Mouse (Mus musculus): Measurements from ENCODE around the gene Ift52. TPM values are rescaled to one million over a fixed set of nuclear protein-coding genes. Genes with fewer than 3 reads are reported as not detected.

The Ift52 gene
- total RNA-seq (2014; fragmentation: Nextera tagmentation) = 30.3 and 37.7 TPM in 2 replicates
- 19.4 and 32.9 TPM in 2 replicates for total RNA-seq (2017)

DNA sequence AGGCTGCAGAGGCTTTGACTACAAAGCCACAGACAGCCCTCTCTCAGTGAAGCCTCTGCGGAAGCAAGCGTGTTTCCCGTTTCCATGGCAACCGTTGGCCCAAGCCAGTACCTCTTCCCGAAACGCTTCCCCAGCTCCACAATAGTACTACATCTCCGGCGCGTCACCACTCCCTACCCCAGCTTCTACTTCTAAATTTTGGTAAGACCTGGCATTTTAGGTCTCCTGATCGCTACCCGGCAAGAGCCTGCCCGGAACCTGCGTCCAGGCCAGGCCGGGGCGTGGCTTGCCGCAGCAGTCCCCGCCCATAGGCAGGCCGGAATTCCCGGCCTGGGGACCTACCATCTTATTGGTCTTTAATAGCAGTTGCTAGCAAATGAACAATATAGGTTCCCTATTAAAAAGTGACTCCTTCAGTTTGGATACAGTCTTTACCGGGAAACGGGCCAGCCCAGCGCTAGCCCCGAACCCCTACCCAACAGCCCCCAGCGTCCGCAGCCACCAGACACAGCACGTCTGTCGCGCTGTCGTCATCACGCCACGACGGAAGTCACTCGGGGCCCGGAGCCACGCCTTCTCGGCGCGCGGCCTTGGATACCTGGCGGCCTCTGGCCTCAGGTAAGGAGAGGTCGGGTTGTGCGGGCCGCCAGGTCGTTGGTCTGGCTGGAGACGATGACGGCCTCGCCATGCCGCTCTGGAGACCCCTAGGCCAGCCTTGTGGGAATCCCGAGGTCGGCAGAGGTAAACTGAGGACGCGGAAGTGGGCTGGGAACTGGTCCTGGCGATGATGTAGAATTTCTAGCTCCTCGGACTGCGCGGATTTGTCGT is at the start of gene Ift52:
Gene Ift52, plus strand, starts transcription at position 439 of the 828 bp plus-strand sequence.
- ATAC-seq (replicated peaks; ENCODE audit: low FRiP score, low TSS enrichment, poor library complexity, severe bottlenecking) = peak; percentile 98

DNA sequence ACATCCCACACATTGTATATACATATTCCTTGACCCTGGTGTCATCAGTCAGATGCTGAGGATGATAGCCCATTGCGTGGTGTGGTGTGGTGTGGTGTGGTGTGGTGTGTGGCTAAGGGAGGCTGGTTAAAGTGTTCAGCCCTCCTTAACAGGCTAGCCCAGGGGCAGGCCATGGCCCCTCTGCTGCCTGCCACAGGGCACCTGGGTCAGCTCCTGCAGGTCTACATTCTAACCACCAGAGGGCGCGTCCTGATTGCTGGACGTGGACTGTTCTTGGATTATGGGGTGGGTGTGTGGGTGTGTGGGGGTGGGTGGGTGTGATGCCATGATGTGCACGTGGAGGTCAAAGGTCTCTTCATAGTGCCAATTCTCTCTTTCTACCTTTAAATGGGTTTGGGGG is 48.8 kb upstream of the Ift52 start:
- peak; percentile 81 for ATAC-seq (replicated peaks; ENCODE audit: low FRiP score, low TSS enrichment, poor library complexity, severe bottlenecking)

DNA sequence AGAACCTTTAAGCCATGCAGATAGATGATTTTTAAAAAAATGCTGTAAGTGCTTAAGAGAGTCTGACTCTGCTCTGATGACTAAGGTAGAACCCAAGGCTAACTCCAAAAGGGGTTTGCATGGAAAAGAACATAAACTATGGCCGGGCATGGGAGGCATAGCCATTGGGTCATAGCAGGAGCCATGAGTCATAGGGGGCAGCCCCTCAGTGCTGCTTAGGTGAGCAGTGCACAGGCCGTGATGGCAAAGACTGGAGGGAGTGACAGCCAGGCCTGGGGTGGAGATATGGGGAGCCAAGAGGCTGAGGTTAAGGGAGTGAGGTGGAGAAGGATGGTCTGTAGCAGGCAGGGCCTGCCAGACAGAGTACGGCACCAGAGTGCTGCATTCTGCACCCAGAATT is 48.1 kb upstream of the Ift52 start:
- no peak for ATAC-seq (replicated peaks; ENCODE audit: low FRiP score, low TSS enrichment, poor library complexity, severe bottlenecking)

DNA sequence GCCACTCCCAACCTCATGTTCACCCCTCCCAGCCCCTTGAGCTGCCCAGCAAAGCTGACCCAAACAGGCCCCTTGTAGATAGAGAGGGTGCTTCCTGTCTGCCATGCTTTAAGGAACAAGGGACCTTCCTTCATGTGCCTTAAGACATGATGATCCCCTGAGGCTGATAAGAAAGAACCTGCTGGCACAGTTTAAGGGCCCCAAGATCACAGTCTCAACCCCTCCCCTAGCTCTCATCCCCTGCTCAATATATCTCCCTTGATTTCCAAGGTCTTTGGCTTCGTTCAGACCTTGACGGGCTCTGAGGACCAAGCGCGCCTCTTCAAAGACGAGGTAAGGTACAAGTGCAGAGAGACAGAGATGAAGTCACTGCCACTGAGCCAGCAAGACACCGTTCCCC is 46.3 kb upstream of the Ift52 start:
- ATAC-seq (replicated peaks; ENCODE audit: low FRiP score, low TSS enrichment, poor library complexity, severe bottlenecking) = no peak

DNA sequence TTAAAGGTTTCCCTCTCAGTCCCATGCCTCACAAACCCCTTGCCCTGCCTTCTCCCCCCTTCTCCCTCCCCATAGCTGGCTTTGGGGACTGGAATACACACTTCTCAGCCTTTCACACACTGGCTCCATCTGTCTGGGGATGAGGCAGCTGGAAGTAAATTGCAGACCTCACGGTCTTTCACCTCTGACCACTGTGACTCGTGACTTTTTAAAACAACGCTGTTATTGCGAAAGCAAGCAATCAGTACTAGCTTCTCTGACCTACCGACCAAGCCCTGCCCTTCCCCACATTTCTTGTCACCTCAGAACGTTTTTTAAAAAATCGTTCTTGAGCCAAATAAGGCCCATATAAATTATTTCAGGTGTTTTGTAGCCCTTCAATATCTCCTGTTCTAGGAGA is 44.4 kb upstream of the Ift52 start:
- no peak for ATAC-seq (replicated peaks; ENCODE audit: low FRiP score, low TSS enrichment, poor library complexity, severe bottlenecking)

DNA sequence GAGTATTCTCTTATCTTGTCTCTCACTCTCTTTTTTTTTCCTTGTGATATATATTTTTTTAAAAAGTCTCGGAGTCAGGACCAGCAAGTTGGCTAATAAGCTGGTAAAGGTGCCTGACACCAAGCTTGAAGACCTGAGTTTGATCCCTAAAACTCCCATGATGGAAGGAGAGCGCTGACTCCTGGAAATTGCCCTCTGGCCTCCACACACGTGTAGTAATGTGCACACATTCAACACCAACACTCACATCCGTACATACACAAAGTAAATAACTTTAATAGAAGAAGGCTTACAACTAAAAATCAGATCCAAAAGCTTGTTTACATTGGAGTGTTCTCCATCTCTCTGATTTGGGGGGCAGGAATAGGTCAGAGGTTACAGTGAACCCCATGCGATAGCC is 43.9 kb upstream of the Ift52 start:
- no peak for ATAC-seq (replicated peaks; ENCODE audit: low FRiP score, low TSS enrichment, poor library complexity, severe bottlenecking)

DNA sequence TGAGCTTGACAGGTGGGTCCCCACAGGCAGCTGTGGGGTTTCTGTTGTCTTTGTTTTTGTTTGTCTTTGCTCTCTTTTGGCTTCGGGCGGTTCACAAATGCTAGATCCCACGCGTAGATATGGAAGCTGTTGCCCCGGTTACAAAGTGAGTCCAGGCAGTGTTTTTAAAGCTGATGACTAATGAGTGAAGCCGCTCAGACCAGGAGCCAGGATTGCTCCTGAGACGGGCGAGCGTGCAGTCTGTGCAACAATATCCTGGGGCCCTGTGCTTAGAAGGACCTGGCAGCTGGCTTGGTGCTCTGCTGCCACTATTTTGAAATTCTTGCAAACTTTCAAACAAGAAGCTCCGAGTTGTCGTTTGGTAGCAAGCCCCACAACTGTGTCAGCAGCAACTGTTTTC is 43.5 kb upstream of the Ift52 start:
- no peak for ATAC-seq (replicated peaks; ENCODE audit: low FRiP score, low TSS enrichment, poor library complexity, severe bottlenecking)

DNA sequence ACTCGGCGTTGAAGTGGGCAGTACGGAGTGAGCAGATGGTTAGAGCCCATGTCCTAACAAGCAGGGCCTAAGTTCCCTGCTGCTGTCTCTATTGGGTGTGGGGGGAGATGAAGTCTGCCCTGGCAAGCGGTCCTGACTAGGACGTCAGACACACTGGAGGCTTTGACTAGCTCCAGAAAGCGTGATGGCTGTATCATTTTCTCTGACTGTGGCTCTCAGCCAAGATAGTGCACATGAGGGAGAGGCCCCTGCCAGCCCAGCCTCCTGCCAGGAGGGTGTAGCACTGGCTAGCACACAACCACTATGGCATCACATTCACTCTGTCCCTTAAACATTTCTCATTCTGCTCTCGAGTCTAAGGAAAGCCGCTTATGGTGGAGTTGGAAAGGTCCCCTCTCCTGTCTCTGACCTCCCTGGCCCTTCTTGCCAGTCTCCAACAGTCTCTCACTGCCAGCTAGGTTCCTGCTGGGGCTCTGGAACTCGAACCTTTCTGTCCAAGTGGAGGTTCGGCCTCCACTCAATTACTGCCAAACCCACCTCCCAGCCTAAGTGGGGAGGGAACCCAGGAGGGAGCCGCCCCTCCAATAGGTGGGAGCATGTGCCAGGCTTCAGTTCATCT is 41.9 kb upstream of the Ift52 start:
- peak; percentile 46; the same call in 1 of the 2 replicates for ATAC-seq (replicated peaks; ENCODE audit: low FRiP score, low TSS enrichment, poor library complexity, severe bottlenecking)

DNA sequence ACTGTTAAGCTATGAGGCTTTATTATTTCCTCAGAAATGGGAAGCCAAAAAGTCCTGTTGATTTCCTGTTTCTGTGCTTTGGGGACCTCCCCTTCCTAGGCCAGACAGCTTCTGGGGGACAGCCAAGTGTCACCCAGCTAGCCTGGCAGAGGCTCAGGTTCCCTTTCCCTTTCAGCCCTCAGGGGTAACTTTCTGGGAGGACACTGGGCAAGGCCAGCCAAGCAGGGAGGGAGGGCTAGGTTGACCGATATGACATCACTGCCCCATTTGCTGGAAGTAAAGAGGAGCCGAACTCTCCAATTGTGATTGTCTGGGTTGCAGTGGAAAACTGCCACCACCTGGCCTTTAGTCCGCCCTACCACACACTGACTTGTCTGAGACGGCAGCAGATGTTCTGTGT is 41.2 kb upstream of the Ift52 start:
- ATAC-seq (replicated peaks; ENCODE audit: low FRiP score, low TSS enrichment, poor library complexity, severe bottlenecking) = no peak

DNA sequence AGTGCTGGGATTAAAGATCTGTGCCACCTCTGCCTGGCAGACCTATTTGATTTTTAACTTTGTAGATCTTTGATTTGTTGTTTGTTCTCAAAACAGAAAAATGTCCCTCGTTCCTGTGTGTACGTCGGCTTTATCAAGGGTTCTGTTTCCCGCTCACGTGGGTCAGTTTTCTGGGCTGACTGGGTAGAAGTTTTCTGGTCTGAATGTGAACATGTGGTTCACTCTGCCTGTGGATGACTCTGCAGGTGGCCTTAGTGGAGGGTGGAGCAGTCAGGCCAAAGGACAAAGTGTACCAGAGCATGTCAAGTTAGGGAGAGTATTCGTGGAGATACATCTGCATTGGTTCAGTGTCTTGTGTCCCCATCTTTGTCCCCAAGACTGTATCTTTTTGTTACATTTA is 32.8 kb upstream of the Ift52 start:
- ATAC-seq (replicated peaks; ENCODE audit: low FRiP score, low TSS enrichment, poor library complexity, severe bottlenecking) = no peak

DNA sequence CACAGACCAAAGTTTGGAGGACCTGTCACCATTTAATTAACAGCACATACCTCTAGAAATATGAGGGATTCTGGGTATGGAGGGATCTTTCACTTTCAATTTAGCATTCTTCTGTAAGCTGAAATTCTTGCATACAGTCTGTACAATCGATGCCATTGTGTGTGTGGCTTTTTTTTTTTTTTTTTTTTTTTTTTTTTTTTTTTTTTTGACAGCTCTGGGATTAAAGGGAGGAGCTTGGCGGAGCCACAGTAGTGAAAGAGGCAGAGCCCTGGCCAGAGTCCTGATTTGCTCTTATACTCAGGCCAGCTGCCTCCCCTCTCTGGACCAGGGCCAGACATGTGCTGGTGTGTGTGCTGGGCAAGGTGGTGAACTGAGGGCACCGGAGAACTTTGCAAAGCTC is 31.2 kb upstream of the Ift52 start:
- ATAC-seq (replicated peaks; ENCODE audit: low FRiP score, low TSS enrichment, poor library complexity, severe bottlenecking) = no peak

DNA sequence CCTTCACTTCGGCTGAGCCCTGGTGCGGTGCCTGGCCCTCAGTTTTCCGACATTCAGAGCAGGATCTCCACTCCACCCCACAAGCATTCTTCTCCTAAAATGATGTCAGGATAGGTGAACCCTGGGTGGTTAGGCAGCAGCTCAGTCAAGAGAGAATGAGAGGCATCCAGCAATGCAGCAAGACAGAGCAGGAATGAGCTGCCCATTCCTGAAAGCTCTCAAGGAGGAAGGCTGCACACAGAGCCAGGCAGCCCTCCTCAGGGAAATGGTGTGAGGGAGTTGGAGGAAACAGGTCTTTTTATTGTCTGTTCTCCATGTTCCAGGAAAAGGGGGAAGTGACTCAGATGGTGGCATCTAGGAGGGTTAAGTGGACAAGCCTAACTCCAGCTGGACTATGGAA is 30.4 kb upstream of the Ift52 start:
- no peak for ATAC-seq (replicated peaks; ENCODE audit: low FRiP score, low TSS enrichment, poor library complexity, severe bottlenecking)

DNA sequence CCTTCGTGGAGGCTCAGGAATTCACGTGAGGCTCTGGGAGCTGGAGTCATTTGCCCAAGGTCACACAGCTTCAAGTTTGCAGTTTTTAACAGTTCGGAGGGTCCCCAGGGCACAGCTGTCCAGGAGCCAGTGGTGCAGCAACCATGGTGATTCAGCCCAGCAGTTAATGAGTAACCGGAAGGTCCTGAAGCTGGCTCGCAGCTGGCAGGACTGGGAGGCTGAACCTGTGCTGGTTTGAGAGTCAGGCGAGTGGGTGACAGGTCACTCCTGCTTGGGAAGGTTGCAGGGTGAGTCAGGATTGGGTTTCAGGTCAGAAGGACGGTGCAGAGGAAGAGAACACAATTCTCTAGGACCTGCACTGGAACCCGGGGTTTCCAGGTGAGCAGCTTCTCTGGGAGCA is 29.9 kb upstream of the Ift52 start, which contains the start of gene Sgk2:
Gene Sgk2, plus strand, starts transcription at position 113 of the 400 bp plus-strand sequence.
- no peak for ATAC-seq (replicated peaks; ENCODE audit: low FRiP score, low TSS enrichment, poor library complexity, severe bottlenecking)

DNA sequence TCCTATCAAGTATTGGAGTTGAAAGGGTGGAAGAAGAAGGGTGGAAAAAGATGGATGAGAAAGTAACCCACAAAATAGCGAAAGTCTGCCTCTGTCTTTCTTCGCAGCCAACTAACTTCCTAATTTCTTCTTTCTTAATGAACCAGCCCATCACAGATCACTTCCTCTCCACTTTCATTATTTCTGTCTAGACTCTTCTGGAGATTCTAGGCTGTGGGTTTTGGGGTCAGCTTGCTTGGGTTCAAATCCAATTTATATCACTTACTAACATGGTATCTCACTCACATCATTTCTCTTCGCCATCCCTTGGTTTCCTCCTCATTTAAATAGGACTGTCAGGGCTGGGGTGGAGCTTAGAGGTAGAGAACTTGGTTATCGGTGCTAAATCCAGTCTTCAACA is 28.9 kb upstream of the Ift52 start:
- no peak for ATAC-seq (replicated peaks; ENCODE audit: low FRiP score, low TSS enrichment, poor library complexity, severe bottlenecking)

DNA sequence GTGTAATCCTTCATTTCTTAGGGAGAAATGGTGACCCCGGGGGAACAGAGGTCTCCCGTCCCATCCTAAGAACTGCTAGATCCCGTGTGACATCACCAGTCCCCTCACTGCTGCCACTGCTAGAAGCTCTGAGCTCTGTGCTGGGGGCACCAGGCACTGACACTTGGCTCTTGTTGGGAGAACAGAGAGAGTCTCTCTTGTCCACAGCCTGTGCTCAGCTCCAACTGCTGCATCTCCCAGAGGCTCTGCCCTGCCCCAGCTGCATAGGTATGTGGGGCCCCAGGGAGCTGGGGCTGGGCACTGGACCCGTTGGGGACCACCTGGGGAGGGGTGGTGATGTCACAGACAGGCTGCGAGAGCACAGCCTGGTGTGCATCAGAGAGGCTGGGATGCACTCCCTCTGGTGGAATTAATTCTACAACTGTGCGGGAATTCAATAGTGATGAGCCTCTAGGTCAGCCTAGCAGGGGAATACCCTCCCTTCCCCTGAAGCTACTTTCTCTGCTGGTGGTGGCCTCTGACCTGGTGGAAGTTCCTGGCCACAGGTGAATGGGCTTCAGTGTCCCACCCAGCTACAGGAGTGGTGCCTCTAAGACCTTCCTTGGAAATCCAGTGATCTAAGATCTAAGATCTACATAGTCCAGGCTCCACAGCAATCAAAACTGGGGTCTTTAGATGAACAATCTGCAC is 25.6 kb upstream of the Ift52 start:
- no peak for ATAC-seq (replicated peaks; ENCODE audit: low FRiP score, low TSS enrichment, poor library complexity, severe bottlenecking)

DNA sequence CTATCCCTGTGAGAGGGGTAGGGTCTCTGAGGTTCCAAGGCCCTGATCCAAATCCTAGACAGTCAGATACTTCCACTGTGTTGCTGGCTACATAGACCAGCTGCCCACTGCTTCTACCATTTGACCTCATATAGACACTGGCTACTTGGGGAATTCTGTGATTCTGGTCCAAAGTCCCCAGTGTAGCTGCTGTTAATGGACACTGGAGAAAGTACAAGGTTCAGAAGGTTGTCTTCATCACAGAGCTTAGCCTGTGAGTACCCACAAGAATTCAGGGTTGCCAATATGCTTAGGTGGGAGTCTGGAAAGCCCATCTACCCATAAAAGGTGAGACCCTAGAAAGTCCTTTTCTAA is 25.1 kb upstream of the Ift52 start:
- ATAC-seq (replicated peaks; ENCODE audit: low FRiP score, low TSS enrichment, poor library complexity, severe bottlenecking) = no peak

DNA sequence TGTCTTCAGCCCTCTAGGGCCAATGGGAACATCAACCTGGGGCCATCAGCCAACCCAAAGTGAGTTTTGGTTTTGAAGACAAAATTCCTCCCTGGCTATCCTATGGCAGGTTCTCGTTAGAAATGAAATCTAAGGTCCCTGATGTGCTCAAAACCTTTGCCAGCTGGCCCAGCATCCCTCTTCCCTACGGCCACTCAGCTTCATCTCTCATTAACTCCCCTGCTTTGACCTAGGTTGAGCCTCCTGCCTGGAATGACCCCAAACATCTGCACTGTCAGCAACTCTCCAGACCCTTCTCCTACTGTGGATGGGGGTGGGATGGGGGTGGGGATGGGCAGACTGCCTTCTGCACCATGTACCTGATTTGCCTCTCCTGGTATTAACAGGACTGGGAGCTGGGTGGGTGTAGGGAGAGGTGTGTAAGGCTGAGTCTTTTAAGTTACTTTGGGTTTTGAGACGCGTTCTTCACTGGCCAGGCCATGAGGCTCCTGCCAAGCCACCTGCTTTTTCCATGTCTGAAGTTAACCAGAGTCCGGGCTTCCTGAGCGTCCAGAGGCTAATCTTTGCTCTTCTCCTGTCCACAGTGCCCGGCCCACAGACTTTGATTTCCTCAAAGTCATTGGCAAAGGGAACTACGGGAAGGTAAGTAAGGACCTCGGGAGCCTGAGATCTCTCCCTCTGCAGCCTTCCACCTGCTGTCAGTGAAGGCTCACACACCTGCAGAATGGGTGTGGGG is 23.1 kb upstream of the Ift52 start:
- no peak for ATAC-seq (replicated peaks; ENCODE audit: low FRiP score, low TSS enrichment, poor library complexity, severe bottlenecking)

DNA sequence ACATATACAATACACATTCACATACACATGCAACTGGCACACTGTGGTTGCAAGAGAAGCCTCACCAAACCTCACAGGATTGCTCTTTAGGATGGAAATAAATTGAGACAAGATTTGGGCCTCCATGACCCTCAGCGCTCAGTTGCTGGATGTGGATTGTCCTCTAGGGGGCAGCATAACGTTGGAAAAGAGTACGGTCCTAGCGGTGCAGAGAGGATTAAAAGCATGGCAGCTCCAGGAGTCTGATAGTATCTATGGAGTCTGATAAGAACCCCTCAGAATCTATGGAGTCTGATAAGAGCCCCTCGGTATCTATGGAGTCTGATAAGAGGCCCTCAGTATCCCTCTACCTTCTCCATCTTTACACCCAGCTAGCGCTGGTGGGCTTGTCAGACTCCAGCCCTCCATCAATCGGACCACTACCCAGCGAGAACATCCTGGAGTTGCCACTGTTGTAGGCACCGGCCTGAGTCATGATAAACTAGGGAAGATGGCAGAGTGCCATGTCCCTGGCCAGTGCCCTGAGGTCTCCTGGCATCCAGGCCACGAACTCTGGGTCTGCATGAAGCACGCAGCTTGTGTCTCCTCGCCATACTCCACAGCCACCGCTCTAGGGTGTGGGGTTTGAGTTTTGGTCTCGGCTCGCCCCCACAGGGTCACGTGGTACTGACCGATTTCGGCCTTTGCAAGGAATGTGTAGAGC is 18.5 kb upstream of the Ift52 start:
- ATAC-seq (replicated peaks; ENCODE audit: low FRiP score, low TSS enrichment, poor library complexity, severe bottlenecking) = peak; percentile 79

DNA sequence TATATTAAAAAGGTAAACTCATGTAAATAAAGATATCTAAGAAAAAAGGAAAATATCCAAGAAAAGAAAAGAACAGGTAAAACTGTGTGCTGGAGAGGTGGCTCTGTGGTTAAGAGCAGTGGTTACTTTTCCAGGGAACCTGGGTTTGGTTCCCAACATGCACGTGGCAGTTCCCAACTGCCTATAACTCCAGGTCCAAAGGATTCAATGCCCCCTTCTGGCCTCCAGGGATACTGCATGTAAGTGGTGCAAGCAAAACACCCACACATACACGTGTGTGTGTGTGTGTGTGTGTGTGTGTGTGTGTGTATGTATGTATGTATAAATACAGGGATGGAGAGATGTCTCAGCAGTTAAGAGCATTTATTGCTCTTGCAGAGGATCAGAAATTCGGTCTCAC is 17.4 kb upstream of the Ift52 start:
- ATAC-seq (replicated peaks; ENCODE audit: low FRiP score, low TSS enrichment, poor library complexity, severe bottlenecking) = peak; percentile 64; the same call in 1 of the 2 replicates
